Mouse (Mus musculus) cerebellum, adult 9-11 months (tissue): ENCODE measurements around the gene Borcs6.

Experiments used
- DNase-seq: peaks from one replicate; pipeline ENCODE4 v3.0.0; 2022

Borcs6 gene

DNA sequence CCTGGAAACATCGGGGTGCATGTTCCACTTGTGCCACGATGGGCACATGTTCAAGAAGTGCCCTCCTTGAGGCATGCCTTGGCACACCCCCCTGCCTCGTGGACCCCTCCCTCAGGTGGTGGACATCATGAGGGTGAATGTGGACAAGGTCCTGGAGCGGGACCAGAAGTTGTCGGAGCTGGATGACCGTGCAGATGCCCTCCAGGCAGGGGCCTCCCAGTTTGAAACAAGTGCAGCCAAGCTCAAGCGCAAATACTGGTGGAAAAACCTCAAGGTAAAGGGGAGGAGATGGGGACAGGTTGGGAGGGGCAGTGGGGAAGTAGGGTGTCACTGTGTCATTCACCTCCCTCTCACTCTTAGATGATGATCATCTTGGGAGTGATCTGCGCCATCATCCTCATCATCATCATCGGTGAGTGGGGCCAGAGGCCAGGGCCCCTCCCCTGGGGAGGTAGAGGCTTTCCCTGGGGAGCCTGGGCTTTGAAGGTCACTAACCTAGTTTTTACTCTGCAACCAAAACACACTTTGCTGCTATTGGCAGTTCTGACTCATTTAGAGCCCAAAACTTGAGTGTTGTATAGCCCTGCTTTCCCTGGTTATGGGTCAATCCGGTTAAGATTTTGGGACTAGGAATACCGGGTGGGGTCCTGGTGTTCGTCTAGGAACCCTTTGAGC lies 30.2 kb downstream of the Borcs6 start:
- DNase-seq = peak; percentile 84

DNA sequence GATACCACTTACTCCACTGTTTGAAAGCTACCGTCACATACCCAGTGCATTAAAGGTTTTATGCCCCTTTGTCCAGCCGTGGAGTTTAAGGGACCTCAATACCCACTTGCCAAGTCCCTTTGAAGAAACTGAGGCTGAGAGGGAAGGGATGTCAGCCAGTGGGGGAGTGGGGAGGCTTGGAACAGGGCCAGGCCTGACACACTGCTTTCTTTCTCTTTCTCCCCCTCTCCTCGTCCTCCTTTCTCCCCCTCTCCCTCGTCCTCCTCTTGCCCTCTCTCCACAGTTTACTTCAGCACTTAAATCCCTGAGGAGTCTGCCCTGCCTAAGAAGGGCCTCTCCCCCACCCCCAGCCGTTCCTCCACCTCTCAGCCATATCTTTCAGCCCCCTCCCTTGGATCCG lies 30.9 kb downstream of the Borcs6 start:
- DNase-seq = peak; percentile 50

DNA sequence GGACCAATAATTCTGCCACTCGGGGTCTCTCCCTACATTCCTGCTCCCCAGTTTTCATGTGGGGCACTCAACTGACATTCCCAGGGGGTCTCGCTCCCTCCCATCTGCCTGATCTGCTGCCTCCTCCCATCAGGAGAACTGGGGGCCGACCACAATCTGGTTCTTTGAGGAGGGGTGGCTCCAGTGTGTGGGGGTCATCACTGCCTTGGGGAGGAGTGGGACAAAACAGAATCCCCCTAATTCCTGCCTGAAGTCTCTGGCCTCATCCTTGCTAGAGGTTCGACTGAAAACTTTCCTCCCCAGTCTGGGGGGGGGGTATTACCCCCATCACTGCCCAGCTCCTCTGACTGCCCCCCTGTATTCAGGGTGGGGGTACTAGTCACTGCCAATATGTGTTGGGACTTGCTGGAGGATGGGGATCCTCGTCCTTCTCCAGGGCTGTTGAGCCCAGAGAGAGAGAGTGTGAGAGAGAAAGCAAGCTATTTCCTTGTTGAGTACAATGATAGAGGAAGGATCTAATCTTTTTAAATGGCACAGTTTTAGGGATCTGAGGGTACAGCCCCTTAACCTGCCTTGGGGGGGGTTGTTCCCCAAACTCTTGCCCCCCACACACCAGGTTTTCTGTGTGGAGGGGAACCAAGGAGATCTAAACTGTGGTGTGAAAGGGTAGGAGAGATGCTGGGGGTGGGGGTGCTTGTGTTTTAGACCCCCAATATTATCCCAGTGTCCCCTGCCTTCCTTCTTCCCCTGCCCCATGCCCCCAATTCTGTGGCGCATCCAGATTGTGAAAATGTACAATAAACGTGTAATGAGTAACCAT lies 32.3 kb downstream of the Borcs6 start:
- DNase-seq = peak; percentile 70

DNA sequence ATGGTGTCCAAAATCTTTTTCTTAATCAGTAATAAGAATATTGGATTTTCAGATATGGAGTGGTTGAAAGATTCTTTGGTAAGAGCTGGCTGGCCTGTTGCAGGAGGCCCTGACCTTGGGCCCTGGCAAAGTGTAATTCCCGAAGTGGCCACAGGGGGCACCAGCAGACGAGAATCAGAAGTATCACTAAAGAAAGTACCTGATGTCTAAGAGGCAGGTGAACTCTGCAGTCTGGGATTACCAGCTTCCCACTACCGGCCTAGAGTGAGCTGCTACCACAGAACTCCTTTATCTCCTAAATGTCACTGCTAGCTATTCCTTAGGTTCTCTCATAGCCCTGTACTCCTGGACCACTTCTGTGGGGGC lies 32.9 kb downstream of the Borcs6 start:
- DNase-seq = peak; percentile 86

DNA sequence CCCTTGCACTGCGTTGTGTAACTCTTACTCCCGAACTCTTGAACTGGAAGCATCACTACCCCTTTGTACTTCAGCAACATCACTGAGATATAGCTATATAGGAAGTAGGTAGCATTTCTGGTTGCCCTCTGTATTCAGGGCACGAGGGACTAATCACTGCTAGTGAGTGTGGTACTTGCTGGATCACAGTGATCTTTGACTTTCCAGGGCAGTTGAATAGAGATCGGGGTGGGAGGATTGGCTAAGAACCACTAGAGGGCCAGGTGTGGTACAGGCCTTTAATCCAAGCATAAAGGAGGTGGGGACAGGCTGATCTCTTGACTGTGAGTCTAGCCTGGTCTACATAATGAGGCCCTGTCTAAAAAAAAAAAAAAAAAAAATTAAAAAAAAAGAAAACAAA lies 33.4 kb downstream of the Borcs6 start:
- DNase-seq = no peak

DNA sequence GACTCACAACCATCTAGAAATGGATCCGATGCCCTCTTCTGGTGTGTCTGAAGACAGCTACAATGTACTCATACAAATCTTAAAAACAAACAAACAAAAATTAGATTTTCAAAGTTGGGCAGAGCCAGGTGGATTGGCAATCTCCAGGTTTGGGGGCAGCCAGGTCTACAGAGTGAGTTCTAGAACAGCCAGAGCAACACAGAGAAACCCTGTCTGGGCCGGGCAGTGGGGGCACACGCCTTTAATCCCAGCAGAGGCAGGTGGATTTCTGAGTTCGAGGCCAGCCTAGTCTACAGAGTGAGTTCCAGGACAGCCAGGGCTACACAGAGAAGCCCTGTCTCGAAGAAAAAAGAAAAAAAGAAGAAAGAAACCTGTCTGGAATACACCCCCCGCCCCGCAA lies 34.3 kb downstream of the Borcs6 start:
- peak; percentile 68 for DNase-seq

DNA sequence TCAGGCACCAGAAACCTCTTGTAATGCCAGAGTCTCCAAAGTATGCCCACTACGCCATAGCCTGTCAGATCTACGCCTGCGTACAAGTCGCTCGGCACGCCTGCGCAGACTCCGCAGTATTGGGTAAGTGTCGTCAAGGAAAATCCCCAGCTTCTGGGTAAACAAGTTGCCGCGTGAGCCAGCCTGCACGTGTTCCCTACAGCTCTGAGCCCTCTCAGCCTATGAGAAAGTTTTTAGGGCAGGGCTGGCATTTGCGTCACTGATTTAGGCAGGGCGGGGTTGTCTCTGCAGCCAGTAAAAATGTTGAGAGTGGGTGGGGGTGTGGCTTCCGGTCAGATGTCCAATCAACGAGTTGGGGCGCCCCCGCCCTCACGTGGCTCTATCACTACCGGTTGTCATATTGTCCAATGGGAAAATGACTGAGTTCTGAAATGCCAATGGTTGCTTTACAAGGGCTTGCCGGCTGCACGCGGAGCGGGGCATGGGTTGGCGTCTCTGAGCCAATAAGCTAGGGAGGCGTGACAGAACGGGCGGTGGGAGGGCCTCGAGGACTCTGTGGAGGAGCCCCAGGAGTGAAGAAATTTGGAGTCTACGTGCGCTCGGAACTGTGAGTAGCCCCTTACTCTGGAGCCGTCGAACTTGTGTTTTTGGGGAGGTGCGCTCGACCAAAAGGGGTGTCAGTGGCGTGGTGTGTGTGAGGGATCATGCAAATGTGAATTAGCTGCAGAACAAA lies 35.3 kb downstream of the Borcs6 start, which contains the start of gene Per1:
TSS of gene Per1 (plus strand) at position 521 of the 733 bp plus-strand sequence.
- peak; percentile 100 for DNase-seq

DNA sequence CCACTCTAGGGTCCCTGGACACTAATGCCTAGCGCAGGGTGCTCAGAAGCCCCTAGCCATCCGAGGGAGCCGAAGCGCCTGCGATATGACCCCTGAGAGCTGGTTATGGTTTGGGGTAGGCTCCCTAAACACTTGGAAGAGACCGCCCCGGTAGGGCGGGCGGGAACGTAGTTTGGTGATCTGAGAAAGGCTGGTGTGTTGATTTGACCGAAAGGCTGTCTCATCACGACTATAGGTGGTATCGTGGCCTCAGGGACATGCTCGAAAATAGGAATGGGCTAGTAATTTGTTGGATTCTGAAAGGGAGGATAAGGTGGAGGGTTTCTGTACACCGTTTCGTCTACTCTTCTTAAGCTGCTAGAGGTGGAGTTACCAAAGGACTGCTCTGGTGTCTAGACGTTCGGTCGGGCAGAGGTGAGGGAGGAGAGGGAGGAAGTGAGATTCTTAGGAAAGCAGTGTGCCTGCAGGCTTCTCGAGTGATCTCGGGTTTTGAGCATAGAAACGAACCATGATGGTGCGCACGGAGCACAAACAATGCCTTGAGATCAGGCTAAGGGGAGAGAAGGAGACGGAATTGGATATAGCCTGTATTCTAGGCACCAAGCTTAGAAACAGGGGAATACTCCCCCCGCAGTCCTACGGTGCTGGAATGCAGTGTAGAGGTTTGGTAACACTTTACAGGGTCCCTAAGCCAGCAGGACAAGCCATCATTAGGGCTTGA lies 36.2 kb downstream of the Borcs6 start:
- DNase-seq = peak; percentile 62

DNA sequence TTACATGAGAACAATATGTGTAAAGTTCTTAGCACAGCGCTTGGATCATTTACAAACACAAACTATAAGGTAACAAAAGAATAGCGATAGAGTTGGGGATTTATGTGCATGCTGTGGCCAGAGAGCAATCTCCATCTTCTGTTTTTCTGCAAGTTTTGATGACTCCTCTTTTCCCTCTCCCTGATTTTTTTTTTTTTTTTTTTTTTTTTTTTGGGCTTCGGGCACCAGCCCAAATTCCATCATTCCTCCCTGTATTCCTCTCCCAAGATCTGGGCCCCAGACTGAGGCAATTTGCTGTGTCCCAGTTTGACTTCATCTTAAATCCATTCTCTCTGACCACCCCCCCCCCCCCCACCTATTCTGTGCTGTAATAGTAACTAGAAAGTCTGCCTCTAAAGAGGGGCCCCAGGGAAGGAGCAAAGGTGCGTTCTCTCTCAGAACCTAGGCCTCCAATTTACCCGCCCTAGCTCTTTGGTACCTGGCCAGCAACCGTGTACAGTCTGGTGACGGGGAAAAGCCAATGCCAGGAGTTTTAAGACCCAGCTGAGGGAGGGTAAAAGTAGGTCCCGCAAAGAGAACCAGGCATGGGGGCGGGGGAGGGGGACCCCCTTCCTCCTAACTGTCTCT lies 37.0 kb downstream of the Borcs6 start:
- DNase-seq = no peak

DNA sequence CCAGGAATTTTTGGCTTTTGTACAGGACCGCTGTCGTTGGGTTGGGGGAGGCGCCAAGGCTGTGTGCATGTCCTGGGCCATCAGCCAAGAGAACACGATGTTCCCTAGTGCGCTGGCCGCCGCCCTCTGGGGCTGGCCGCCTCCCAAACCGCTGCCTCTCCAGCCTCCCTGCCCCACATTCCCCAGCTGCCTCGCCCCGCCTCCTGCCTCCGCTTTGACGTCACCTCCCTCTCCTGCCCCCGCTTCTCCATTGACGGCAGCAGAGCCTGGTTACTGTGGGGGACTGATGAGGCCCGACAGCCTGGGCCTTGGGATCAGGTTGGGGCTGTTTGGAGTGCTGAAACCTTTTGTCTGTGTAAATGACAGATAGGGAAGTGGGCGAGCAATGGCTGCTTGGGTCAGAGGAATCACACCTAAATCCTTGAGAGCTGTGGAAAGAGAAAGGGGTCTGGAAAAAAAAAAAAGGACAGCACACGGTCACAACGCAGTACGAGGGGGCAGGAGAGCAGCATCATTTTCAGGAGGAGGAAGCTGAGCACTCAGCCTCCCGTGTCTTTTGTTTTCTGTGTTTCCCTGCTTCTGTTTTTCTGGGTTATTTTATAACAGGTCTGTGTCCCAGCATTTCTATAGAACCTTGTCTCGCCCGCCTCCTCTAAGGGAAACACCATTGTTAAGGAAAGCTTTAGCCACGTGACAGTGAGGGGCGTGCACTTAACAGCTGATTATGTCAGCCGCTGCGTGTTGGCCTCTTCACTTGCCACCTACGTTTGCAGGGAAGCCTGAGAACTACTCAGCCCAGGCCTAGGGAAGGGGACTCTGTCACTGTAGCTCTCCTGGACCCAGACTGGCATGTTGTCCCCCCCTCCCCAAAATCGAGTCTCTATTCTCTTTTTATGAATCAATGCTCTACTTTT lies 37.7 kb downstream of the Borcs6 start:
- DNase-seq = peak; percentile 93

DNA sequence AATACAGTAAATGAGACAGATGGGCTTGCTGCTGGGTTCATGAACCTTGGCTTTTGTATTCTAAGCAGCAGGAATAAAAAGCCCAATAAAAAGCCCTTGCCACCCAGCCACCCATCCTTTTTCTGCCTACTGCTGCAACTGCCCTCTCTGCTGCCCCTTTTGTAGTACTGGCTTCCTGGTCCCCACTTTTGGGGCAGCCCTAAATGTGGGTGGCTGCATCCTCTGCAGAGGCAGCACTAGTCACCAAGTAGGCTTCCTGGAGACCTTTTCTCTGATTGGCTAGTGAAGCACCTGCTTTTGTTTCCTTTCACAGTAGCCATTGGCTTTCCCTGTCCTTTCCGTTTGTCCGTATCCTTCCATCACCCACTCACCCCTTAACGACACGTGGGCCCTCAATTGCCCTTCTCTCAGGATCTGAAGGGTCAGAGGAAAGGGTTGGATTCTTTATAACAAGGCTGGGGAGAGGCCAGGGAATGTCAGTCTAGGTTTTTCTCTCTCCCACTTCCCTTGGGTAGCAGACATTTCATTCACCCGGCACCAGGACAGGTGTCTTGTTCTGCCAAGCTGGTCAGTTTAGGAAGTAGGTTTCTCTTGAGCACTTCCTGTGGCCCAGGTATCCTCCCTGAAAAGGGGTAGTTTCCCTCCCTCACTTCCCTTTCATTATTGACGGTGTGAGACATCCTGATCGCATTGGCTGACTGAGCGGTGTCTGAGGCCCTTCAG lies 38.7 kb downstream of the Borcs6 start:
- no peak for DNase-seq

DNA sequence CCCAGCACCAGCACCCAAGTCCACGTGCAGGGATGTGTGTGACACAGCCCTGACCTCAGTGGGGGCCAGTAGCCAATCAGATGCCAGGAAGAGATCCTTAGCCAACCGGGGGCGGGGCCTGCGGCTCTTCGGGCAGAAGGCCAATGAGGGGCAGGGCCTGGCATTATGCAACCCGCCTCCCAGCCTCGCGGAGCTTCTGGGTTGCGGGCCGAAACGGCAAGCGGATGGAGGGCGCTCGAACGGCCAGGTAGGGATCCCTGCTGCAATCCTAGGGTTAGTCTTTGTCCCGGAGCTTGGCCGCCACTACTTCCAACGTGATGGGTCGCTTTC lies 39.2 kb downstream of the Borcs6 start:
- DNase-seq = peak; percentile 99

DNA sequence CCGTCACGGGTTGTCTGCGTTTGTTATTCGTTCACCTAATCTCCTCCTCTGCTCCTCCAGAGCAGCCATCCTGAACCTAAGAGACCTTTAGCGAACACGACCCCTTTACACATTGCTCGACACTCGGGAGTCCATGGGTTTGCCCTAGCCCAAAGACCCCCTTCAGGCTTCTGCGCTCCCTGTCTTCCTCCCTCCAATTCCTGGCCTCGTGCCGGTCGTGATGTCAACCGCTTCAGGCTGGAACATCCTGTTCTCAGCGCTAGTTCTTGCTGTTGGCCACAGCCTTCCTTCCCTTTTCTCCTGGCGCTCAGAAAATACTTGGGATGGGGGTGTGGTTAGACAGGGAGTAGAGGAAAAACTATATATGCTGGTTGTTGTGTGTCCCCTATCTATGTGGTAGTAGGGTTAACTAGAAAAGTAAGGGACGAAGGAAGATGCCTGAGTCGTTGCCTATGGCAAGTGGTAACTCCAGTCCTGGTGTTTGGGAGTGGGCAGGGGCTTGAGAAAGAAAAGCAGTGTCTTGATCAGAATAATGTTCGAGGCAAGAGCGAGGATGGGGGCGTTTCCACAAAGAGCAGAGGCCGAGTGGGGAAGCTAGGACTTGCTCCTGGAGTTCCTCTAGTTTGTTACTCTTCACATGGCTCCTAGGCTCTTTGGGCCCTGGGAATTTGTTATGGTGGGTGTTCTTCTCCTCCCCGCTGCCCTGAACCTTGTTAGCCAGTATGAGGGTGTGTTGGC lies 39.8 kb downstream of the Borcs6 start:
- DNase-seq = peak; percentile 89

DNA sequence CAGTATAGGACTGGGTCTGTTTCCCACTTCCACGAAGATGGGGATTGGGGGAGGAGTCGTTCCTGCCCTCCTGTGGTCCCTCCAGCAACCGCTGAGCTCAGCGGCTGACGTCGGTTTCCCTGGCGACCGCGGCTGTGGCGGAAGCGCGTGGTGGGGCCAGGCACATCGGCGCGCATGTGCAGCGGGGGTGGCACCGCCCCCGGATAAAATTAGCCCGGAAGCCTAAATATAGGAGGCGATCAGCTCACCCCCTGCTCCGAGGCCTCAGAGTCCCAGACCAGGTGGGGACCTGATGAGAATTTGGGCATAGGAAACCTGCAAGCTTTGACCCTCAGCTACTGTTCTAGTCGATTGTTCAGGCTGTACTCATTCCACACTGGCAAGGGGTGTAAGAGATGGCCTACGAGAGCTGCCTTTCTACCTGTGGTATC lies 40.4 kb downstream of the Borcs6 start:
- DNase-seq = peak; percentile 93

DNA sequence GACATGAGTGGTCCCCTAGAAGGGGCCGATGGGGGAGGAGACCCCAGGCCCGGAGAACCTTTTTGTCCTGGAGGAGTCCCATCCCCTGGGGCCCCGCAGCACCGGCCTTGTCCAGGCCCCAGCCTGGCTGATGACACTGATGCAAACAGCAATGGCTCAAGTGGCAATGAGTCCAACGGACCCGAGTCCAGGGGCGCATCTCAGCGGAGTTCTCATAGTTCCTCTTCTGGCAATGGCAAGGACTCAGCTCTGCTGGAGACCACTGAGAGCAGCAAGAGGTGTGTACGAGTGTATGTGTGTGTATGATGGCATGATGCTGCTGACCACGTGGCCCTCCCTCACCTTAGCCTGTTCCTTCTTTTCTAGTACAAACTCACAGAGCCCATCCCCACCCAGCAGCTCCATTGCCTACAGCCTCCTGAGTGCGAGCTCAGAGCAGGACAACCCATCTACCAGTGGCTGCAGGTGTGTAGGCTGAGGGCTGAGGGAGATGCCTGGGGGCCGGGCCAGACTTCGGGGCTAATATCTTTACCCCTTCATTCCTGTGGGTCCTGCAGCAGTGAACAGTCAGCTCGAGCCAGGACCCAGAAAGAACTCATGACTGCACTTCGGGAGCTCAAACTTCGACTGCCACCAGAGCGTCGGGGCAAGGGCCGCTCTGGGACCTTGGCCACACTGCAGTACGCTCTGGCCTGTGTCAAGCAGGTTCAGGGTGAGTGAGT lies 41.3 kb downstream of the Borcs6 start:
- DNase-seq = peak; percentile 76

DNA sequence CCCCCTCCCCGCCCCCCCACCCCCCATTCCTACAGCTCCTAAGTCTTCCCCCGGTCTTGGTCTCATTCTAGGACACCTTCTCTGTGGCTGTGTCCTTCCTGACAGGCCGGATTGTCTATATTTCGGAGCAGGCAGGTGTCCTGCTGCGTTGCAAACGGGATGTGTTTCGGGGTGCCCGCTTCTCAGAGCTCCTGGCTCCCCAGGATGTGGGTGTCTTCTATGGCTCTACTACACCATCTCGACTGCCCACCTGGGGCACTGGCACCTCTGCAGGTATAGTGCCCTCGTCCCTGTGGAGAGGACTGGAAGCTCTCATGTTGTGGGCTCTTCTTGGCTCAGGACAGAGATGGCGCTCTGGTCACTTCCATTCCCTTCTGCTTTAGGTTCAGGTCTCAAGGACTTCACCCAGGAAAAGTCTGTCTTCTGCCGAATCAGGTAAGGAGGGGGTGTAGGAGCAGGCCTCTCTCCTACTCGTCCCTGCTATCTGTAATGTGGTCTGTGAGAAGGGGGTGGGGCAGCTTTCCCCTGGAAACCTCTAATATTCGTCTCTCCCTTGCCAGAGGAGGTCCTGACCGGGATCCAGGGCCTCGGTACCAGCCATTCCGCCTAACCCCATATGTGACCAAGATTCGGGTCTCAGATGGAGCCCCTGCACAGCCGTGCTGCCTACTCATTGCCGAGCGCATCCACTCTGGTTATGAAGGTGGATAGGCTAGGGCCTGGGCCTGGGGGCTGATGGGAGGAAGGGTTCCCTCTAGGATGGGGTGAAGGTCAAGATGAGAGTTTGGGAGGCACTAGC lies 42.3 kb downstream of the Borcs6 start:
- DNase-seq = peak; percentile 67

DNA sequence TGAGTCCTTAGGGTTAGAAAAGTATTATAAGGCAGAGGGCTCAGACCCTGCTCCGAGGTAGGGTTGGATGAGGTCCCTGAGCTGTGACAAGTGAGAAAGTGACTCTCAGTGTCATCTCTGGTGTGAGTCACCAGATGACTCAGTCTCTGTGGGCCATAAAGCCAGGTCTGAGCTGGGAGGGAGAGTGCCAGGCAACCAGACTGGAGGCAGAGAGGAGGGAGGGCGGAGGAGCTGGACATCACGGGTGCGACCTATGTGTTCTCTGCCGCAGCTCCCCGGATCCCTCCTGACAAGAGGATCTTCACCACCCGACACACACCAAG lies 42.8 kb downstream of the Borcs6 start:
- DNase-seq = no peak

DNA sequence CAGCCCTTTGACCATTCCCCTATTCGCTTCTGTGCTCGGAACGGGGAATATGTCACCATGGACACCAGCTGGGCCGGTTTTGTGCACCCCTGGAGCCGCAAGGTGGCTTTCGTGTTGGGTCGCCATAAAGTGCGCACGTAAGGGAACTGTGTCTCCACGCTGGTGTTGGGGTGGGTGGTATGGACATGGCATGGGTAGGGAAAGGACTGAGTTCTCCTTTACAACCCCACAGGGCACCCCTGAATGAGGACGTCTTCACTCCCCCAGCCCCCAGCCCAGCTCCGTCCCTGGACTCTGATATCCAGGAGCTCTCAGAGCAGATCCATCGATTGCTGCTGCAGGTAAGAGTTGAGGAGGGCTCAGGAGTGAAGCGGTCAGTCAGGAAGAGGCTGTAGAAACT lies 43.6 kb downstream of the Borcs6 start:
- DNase-seq = peak; percentile 48
